In the genomic region with DNA sequence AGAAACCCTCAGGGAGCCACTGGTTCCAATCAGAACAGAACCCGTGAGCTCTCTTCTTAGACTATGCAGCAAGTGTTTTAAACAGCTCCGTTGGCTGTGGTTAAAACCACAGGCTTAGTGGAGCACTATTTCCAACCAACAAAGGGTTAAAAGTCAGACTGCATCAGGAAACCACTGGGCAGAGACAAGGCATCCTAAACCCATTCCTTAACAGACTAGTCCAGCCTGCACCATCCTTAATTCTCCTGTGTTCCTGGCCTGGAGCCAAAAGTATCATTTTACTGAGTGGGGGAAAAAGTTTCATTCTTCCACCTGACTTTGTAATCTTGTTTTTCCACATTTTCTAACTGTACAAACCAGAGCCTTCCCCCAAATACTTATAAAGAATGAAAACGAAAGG, we compare ENCODE assay signal across 16 mouse cellular contexts. TPM values are rescaled to one million over a fixed set of nuclear protein-coding genes. Genes with fewer than 3 reads are reported as not detected.
DNase-seq lines count a peak whose midpoint lies in the region; ATAC-seq and TF ChIP-seq lines count a peak whose summit lies in the region.
"Had no signal": no experiment of that assay in that cellular context is flagged by ENCODE, and none has a peak within 500 bp of the region (broad histone marks: within the 10 kb centered on the region; RNA-seq: fewer than 3 reads in every experiment).

No protein-coding gene starts in this region.

- no peaks in the 10 kb centered on the region for H3K36me3 ChIP-seq in lung, embryonic 16.5 days (ENCODE audit: control insufficient read depth, insufficient read depth, low read length)
- no peaks in the 10 kb centered on the region for H3K36me3 ChIP-seq in limb, embryonic 13.5 days
- no peaks in the 10 kb centered on the region for H3K36me3 ChIP-seq in heart, adult 2 months (ENCODE audit: control insufficient read depth, insufficient read depth, low read length)
- H3K36me3 ChIP-seq: intestine, embryonic 15.5 days; midbrain, embryonic 13.5 days had no signal

- H3K79me2 ChIP-seq in heart, adult 2 months (replicated peaks; ENCODE audit: control insufficient read depth, insufficient read depth, low read length) = no peaks in the 10 kb centered on the region

- TF ChIP-seq CTCF in heart, adult 2 months (IDR thresholded peaks at IDR 0.05) = no peak

- ATAC-seq in lung, embryonic 16.5 days (ENCODE audit: low read depth) = no peak
- peak; percentile 11 for ATAC-seq in activated CD4-positive, CD25-positive, alpha-beta regulatory T cell, adult 4 months
- ATAC-seq in limb, embryonic 13.5 days (ENCODE audit: low FRiP score, low read depth) = peak; percentile 66; the same call in 1 of the 2 replicates
- ATAC-seq: forebrain, embryonic 14.5 days; intestine, embryonic 15.5 days; midbrain, embryonic 13.5 days had no signal

- H3K9me3 ChIP-seq in lung, embryonic 16.5 days (ENCODE audit: control insufficient read depth, low read length) = no peaks in the 10 kb centered on the region
- H3K9me3 ChIP-seq in limb, embryonic 13.5 days = no peaks in the 10 kb centered on the region
- H3K9me3 ChIP-seq: intestine, embryonic 15.5 days; midbrain, embryonic 13.5 days had no signal

- no peak for TF ChIP-seq POLR2A in heart, adult 2 months (IDR thresholded peaks at IDR 0.05; ENCODE audit: insufficient read depth, low read depth, low read length)

- 0 out of 2 replicates have a peak overlapping the region, but pooled peaks have one; percentile 29 for H3K27ac ChIP-seq in lung, embryonic 16.5 days (ENCODE audit: low read length)
- H3K27ac ChIP-seq in limb, embryonic 13.5 days = no peak overlapping the region
- H3K27ac ChIP-seq in heart, adult 2 months = no peak overlapping the region
- H3K27ac ChIP-seq: intestine, embryonic 15.5 days; midbrain, embryonic 13.5 days had no signal

- no peak overlapping the region for H3K4me3 ChIP-seq in lung, embryonic 16.5 days (ENCODE audit: low read length)
- no peak overlapping the region for H3K4me3 ChIP-seq in limb, embryonic 13.5 days
- H3K4me3 ChIP-seq in heart, adult 2 months = no peak overlapping the region
- H3K4me3 ChIP-seq: intestine, embryonic 15.5 days; midbrain, embryonic 13.5 days had no signal

- no peak for TF ChIP-seq EP300 in heart, adult 2 months (IDR thresholded peaks at IDR 0.05; ENCODE audit: insufficient read depth, low read depth, low read length)

- peak; percentile 10 for DNase-seq in embryo, embryonic 11 days
- DNase-seq in embryo, embryonic 10.5 days (ENCODE audit: low spot score) = no peak
- DNase-seq in lung, adult 18-20 months = no peak
- no peak for DNase-seq in frontal cortex, postnatal 36 days (ENCODE audit: low spot score in 2 of 2)
- no peak for DNase-seq in heart, adult 2 months
- DNase-seq: cerebellum, adult 2 months; gastrocnemius, postnatal 36 days; heart, postnatal 10 days; lung, adult 2 months; spleen, adult 18-20 months had no signal

- 54% methylated on average over 3 of the region's 3 CpGs for WGBS in lung, embryonic 16.5 days
- WGBS in limb, embryonic 13.5 days = 51% methylated on average over 3 of the region's 3 CpGs
- WGBS in heart, adult 2 months = 64% methylated on average over 3 of the region's 3 CpGs

- H3K4me1 ChIP-seq in lung, embryonic 16.5 days (replicated peaks; ENCODE audit: control insufficient read depth, insufficient read depth, low read length) = no peaks in the 10 kb centered on the region
- no peaks in the 10 kb centered on the region for H3K4me1 ChIP-seq in limb, embryonic 13.5 days
- H3K4me1 ChIP-seq in heart, adult 2 months (ENCODE audit: control insufficient read depth, insufficient read depth, low read length) = no peaks in the 10 kb centered on the region
- H3K4me1 ChIP-seq: intestine, embryonic 15.5 days; midbrain, embryonic 13.5 days had no signal

- no peaks in the 10 kb centered on the region for H3K27me3 ChIP-seq in lung, embryonic 16.5 days (ENCODE audit: control insufficient read depth, insufficient read depth, low read depth, low read length)
- no peaks in the 10 kb centered on the region for H3K27me3 ChIP-seq in limb, embryonic 13.5 days
- H3K27me3 ChIP-seq in heart, adult 2 months (ENCODE audit: control insufficient read depth, insufficient read depth, low read length) = no peaks in the 10 kb centered on the region
- H3K27me3 ChIP-seq: intestine, embryonic 15.5 days; midbrain, embryonic 13.5 days had no signal

- H3K9ac ChIP-seq in lung, embryonic 16.5 days (ENCODE audit: low read length) = no peak overlapping the region
- H3K9ac ChIP-seq in limb, embryonic 13.5 days = no peak overlapping the region
- H3K9ac ChIP-seq in heart, adult 2 months (ENCODE audit: low read depth, low read length) = no peak overlapping the region
- H3K9ac ChIP-seq: intestine, embryonic 15.5 days; midbrain, embryonic 13.5 days had no signal

- intact Hi-C loops in heart, adult 2 months (cut with DNase I) = no loop called here

- H3K4me2 ChIP-seq in lung, embryonic 16.5 days (ENCODE audit: low read depth, low read length) = no peak overlapping the region
- no peak overlapping the region for H3K4me2 ChIP-seq in limb, embryonic 13.5 days (replicated peaks)
- H3K4me2 ChIP-seq: intestine, embryonic 15.5 days; midbrain, embryonic 13.5 days had no signal

RNA-seq across cellular contexts. Expression of a gene that starts 49.1 kb away (rescaled TPM):
- polyA plus RNA-seq in lung, embryonic 16.5 days (2015; fragmentation: Nextera tagmentation; extraction: Ambion mirVana) = 3.2 TPM in 2 replicates
- polyA plus RNA-seq in activated CD4-positive, CD25-positive, alpha-beta regulatory T cell, adult 4 months (2017; shearing (Covaris generic)) = 100 to 1,000 TPM; 457 to 622 TPM
- polyA plus RNA-seq in limb, embryonic 13.5 days (2015; fragmentation: Nextera tagmentation; extraction: Ambion mirVana) = 3.5 and 4.3 TPM in 2 replicates
- total RNA-seq in heart, adult 2 months (2021) = 1 to 10 TPM; 6.1 to 7.9 TPM
- polyA plus RNA-seq in heart, adult 2 months (2012; rRNA removed) = 1.8 and 2.5 TPM in 2 replicates

Comparison
In these comparisons a context has a peak if more than half of its experiments do, and no peak if none do; other contexts are left out.
1. RNA of a gene that starts 49.1 kb away (polyA plus RNA-seq): 457 to 622 TPM in activated CD4-positive, CD25-positive, alpha-beta regulatory T cell, adult 4 months; 3.5 to 4.3 TPM in limb, embryonic 13.5 days, 3.2 TPM in lung, embryonic 16.5 days and 1.8 to 2.5 TPM in heart, adult 2 months; every median in the first group is over 10 times any median in the second.